Mouse (Mus musculus) liver, adult 2 months (tissue): ENCODE measurements around the gene Sox11. TPM values are rescaled to one million over a fixed set of nuclear protein-coding genes. Genes with fewer than 3 reads are reported as not detected.

Experiments used
- DNase-seq: peaks from one replicate; pipeline ENCODE4 v3.0.0-alpha.2; 2011; ENCODE audit warnings: low read depth, low spot score; ENCODE audit errors: extremely low read depth
- H3K27ac ChIP-seq: fragments of 200-500 bp; replicated peaks from 2 replicates; pipeline ENCODE4 v1.5.1; 2012; ENCODE audit warnings: low read depth, mild to moderate bottlenecking, control low read depth, inconsistent platforms, low read length; ENCODE audit not compliant: insufficient read depth
- H3K27me3 ChIP-seq: fragments of 200-500 bp; 2 replicates; pipeline ENCODE4 v1.6.1; 2012; ENCODE audit warnings: mild to moderate bottlenecking, moderate library complexity, low read length, inconsistent platforms; ENCODE audit not compliant: control insufficient read depth, insufficient read depth
- H3K36me3 ChIP-seq: fragments of 200-500 bp; 2 replicates; pipeline ENCODE4 v1.6.1; 2012; ENCODE audit warnings: low read length, inconsistent platforms; ENCODE audit not compliant: control insufficient read depth, insufficient read depth
- H3K4me1 ChIP-seq: fragments of 200-500 bp; 2 replicates; pipeline ENCODE4 v1.6.1; 2011; ENCODE audit warnings: low read length; ENCODE audit not compliant: control insufficient read depth, insufficient read depth
- H3K4me3 ChIP-seq: fragments of 200-500 bp; 2 replicates; pipeline ENCODE4 v1.5.1; 2011; ENCODE audit warnings: low read depth, mild to moderate bottlenecking, control low read depth, low read length, moderate library complexity; ENCODE audit not compliant: insufficient read depth
- H3K79me2 ChIP-seq: fragments of 200-500 bp; 2 replicates; pipeline ENCODE4 v1.6.1; 2012; ENCODE audit warnings: inconsistent platforms, mild to moderate bottlenecking, low read length, moderate library complexity; ENCODE audit not compliant: control insufficient read depth, insufficient read depth
- H3K9ac ChIP-seq: fragments of 200-500 bp; 2 replicates; pipeline ENCODE4 v1.6.1; 2012; ENCODE audit warnings: low read depth, mild to moderate bottlenecking, control low read depth, inconsistent platforms, low read length
- CTCF ChIP-seq: fragments of 200-500 bp; IDR thresholded peaks from 2 replicates; pipeline ENCODE4 v1.5.1; 2011; ENCODE audit warnings: low read depth, low read length, control low read depth
- POLR2A ChIP-seq: fragments of 200-500 bp; IDR thresholded peaks from 2 replicates; pipeline ENCODE4 v1.6.1; 2011; ENCODE audit warnings: low read length, control low read depth; ENCODE audit not compliant: insufficient read depth; ENCODE audit errors: extremely low read depth
- WGBS: fragments of 180-500 bp; shearing (Covaris S2); methylation state at CpG from one replicate; pipeline ENCODE4 v1.1.7; 2018; 5-methylcytosine and 5-hydroxymethylcytosine counted together
- polyA plus RNA-seq: library from polyadenylated mRNA; depleted of rRNA; stranded (reverse); fragments of >200 nt; gene quantifications from 2 replicates; pipeline ENCODE4 v1.2.3, GENCODE M21; 2012; rRNA removed
- total RNA-seq: library from RNA; depleted of rRNA; stranded (reverse); fragments of >200 nt; gene quantifications from 2 replicates; pipeline ENCODE4 v1.2.3, GENCODE M21; 2014; rRNA removed

The Sox11 gene
- 0.07 TPM in 1 of 2 replicates, not detected in the other for total RNA-seq
- polyA plus RNA-seq: 0.01 TPM in 1 of 2 replicates, not detected in the other

DNA sequence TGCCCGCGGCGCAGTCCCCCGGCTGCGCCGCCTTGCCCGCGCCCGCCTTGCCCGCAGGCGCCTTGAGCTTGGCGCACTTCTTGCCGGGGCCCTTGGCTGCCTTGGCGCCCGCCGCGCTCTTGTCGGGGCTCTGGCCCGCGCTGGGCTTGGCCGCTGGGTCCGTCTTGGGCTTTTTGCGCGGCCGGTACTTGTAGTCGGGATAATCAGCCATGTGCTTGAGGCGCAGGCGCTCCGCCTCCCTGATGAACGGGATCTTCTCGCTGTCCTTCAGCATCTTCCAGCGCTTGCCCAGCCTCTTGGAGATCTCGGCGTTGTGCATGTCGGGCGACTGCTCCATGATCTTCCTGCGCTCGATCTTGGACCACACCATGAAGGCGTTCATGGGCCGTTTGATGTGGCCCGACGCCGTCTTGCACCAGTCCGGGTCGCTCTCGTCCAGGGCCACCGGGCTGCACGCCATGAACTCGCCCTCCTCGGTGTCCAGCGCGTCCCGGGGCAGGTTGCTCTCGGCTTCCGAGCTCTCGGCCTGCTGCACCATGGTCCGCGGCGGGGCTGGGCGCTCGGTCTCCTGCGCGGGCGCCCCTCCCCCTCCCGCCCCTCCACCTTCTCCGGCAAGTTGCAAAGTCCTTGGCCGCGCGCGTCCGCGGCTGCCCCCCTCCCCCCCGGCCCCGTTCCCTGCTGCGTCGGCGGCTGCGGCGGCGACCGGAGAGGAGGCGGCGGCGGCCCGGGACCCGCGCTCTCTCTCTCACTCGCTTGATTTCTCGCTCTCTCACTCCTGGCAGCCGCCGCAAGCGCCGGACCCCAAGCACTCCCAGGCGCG, at the start of gene Sox11:
TSS of gene Sox11 (minus strand) at position 704 of the 820 bp plus-strand sequence.
- Histone ChIP-seq H3K4me1 (no peaks in the 10 kb centered on the region; the same call in 1 of the 2 replicates), H3K4me3 (peak within 1 kb of the TSS; percentile 33; the same call in 1 of the 2 replicates), H3K79me2 (no peaks in the 10 kb centered on the region), H3K9ac (no peak within 1 kb of the TSS), H3K27ac (no peak within 1 kb of the TSS), H3K36me3 (no peaks in the 10 kb centered on the region), H3K27me3 (peaks cover 17% of the 10 kb centered on the region)
- DNase-seq: no peak
- WGBS: 2% methylated on average over 91 of the region's 95 CpGs
- TF ChIP-seq CTCF (no peak), POLR2A (no peak)

DNA sequence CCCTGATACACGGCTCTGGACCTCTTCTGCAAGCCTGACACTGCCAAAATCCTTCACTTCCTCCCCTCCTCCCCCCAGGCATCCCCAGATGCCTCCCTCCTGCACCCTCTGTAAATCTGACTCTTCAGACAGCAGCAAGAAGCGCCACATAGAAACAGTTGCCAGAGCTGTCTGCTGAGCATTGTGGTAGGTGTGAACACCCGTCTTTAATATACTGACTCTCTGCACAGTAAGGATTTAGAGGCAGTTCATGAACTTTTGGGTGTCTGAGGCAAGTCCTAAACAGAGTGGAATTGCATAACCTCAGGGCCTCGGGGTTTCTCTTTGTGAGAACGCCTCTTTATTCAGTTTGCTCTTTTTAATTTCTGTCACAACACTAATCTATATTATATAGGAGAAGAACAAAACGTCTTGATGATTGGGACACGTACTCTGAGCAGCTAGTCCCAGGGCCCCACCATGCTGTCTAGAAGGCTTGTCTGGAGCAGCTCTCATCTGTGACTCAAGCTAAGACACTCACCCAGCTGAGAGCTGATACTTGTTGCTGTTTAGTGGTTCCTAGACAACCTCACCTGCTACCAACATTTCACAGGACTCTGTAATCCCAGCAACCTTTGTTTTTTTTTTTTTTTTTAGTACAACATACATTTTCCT, 49.4 kb upstream of the Sox11 start:
- 55% methylated on average over 7 of the region's 7 CpGs for WGBS
- 0 out of 2 replicates have a peak, but pooled peaks cover 3% of the 10 kb centered on the region for H3K27me3 ChIP-seq
- H3K79me2 ChIP-seq: no peaks in the 10 kb centered on the region
- TF ChIP-seq POLR2A (no peak), CTCF (no peak)
- no peak overlapping the region for H3K27ac ChIP-seq
- no peaks in the 10 kb centered on the region for H3K36me3 ChIP-seq
- no peak for DNase-seq
- H3K9ac ChIP-seq: no peak overlapping the region
- no peaks in the 10 kb centered on the region for H3K4me1 ChIP-seq
- H3K4me3 ChIP-seq: no peak overlapping the region

DNA sequence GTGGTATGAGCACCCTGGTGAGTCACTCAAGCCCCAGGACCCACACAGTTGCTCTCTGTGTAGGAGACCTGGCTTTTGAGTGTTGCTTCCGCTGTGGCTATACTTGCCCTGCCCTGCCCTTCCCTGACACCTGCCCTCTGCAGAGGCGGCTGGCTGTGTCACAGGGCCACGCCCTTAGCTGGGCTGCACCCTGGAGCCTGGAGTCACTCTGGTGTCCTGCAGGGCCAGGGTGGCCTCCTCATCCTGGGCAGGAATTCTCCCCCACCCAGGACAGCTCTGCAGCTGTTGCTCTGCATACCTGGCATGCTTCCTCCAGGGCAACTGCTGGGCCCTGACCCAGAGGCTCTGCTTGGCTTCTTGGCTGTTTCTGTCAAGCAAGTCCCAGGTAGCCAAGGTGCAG, 48.1 kb upstream of the Sox11 start:
- no peak for TF ChIP-seq POLR2A
- no peak for TF ChIP-seq CTCF
- Histone ChIP-seq H3K27me3 (no peaks in the 10 kb centered on the region), H3K27ac (no peak overlapping the region), H3K4me3 (no peak overlapping the region), H3K36me3 (no peaks in the 10 kb centered on the region), H3K4me1 (no peaks in the 10 kb centered on the region), H3K9ac (no peak overlapping the region), H3K79me2 (no peaks in the 10 kb centered on the region)
- WGBS: 40% methylated on average over 3 of the region's 3 CpGs
- no peak for DNase-seq

DNA sequence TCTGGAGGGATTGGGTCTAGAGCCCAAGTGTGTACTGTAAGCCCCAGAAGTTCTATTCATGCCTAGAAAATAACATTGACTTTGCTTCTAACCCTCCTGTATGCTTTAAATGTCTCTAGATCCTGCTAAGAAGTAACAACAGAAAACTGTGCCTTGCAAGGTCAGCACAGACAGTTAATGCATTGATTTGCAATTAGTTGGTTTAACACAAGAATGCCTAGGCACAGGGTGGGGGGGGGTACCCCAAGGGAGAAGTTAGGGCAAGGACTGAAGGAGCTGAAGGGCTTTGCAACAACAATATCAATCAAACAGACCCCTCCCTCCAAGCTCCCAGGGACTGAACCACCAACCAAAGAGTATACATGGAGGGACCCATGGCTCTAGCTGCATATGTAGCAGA, 47.1 kb upstream of the Sox11 start:
- H3K9ac ChIP-seq: no peak overlapping the region
- TF ChIP-seq POLR2A (no peak), CTCF (no peak)
- H3K4me3 ChIP-seq: no peak overlapping the region
- no peaks in the 10 kb centered on the region for H3K79me2 ChIP-seq
- no peak overlapping the region for H3K27ac ChIP-seq
- no peaks in the 10 kb centered on the region for H3K4me1 ChIP-seq
- H3K36me3 ChIP-seq: no peaks in the 10 kb centered on the region
- no peak for DNase-seq
- H3K27me3 ChIP-seq: no peaks in the 10 kb centered on the region

DNA sequence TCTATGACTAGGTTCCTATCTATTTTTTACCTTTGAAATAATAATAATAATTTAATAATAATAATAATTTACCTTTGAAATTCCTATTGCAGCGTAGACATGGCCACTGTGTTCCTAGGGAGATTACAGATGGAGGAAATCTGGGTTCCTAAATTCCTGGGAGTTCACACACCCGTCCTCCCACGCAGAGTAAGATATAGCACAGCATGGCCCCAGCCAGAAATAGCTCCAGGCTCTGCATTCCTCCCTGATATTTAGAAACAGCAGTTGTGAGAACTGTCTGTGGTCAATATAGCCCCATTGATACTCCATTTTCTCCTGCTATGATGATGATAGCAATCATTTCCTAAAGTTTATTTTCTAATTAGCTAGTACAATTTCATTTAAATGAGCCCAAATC, 30.1 kb upstream of the Sox11 start:
- Histone ChIP-seq H3K79me2 (no peaks in the 10 kb centered on the region), H3K27me3 (no peaks in the 10 kb centered on the region), H3K36me3 (no peaks in the 10 kb centered on the region), H3K27ac (no peak overlapping the region), H3K4me1 (no peaks in the 10 kb centered on the region), H3K4me3 (no peak overlapping the region), H3K9ac (no peak overlapping the region)
- no peak for TF ChIP-seq POLR2A
- TF ChIP-seq CTCF: no peak
- WGBS: 71% methylated on average over 3 of the region's 3 CpGs
- DNase-seq: no peak
